Mouse (Mus musculus) heart, postnatal 0 days (tissue): ENCODE results near the gene Lss. TPM values are rescaled to one million over a fixed set of nuclear protein-coding genes. Genes with fewer than 3 reads are reported as not detected.

ENCODE experiments used
- ATAC-seq: fragments of 200-750 bp; cut with Nextera tagmentation; 2 replicates; pipeline ENCODE4 v1.8.0; 2017; ENCODE audit warnings: low read depth, moderate number of reproducible peaks, moderate library complexity; ENCODE audit not compliant: insufficient read depth
- DNase-seq: peaks from one replicate; pipeline ENCODE4 v3.0.0-alpha.2; 2016; ENCODE audit warnings: low spot score
- H3K27ac ChIP-seq: fragments of 300-500 bp; sonication (generic); 2 replicates; pipeline ENCODE4 v1.5.1; 2014; ENCODE audit warnings: low read depth, mild to moderate bottlenecking
- H3K27me3 ChIP-seq: fragments of 300-500 bp; sonication (generic); 2 replicates; pipeline ENCODE4 v1.6.1; 2014; ENCODE audit warnings: low read length, mixed read lengths; ENCODE audit not compliant: control insufficient read depth, insufficient read depth
- H3K36me3 ChIP-seq: fragments of 300-500 bp; sonication (generic); replicated peaks from 2 replicates; pipeline ENCODE4 v1.6.1; 2014; ENCODE audit warnings: low read length, mixed read lengths; ENCODE audit not compliant: control insufficient read depth, insufficient read depth
- H3K4me1 ChIP-seq: fragments of 300-500 bp; sonication (generic); 2 replicates; pipeline ENCODE4 v1.6.1; 2014; ENCODE audit warnings: antibody characterized with exemption; ENCODE audit not compliant: control insufficient read depth, insufficient read depth
- H3K4me2 ChIP-seq: fragments of 300-500 bp; sonication (generic); 2 replicates; pipeline ENCODE4 v1.6.1; 2014; ENCODE audit warnings: low read depth, mild to moderate bottlenecking, low read length, moderate library complexity
- H3K4me3 ChIP-seq: fragments of 300-500 bp; sonication (generic); 2 replicates; pipeline ENCODE4 v1.5.1; 2014; ENCODE audit warnings: low read depth, low read length
- H3K9ac ChIP-seq: fragments of 300-500 bp; sonication (generic); replicated peaks from 2 replicates; pipeline ENCODE4 v1.6.1; 2014; ENCODE audit warnings: low read depth, low read length, mixed read lengths
- H3K9me3 ChIP-seq: fragments of 300-500 bp; sonication (generic); replicated peaks from 2 replicates; pipeline ENCODE4 v1.6.1; 2016; ENCODE audit warnings: low read length; ENCODE audit not compliant: control insufficient read depth
- CTCF ChIP-seq: IDR thresholded peaks from 2 replicates; pipeline ENCODE4 v1.5.1; 2016; ENCODE audit warnings: antibody characterized with exemption, control low read depth, low read depth
- EP300 ChIP-seq: IDR thresholded peaks from 2 replicates; pipeline ENCODE4 v1.6.1; 2016; ENCODE audit warnings: antibody characterized with exemption, low read depth
- WGBS: fragments of 180-500 bp; shearing (Covaris S2); extraction: QIAGEN DNeasy Blood & Tissue Kit; methylation state at CpG from one replicate; pipeline ENCODE4 v1.1.7; 2014; 5-methylcytosine and 5-hydroxymethylcytosine counted together
- polyA plus RNA-seq: library from polyadenylated mRNA; unstranded; fragments of >200 nt; fragmentation: Nextera tagmentation; extraction: Ambion mirVana; gene quantifications from 2 replicates; pipeline ENCODE4 v1.2.1, GENCODE M21; 2015
- total RNA-seq: library from RNA; depleted of rRNA; stranded (reverse); fragments of >200 nt; gene quantifications from 2 replicates; pipeline ENCODE4 v1.2.3, GENCODE M21; 2014; ENCODE audit warnings: low replicate concordance

Gene Lss
- total and polyA plus RNA-seq, 2 experiments from 2014 or later, result 4.9 to 7.8 TPM

GRCm38 (mm10) chr10:76542636-76543375 is 11.4 kb downstream of the Lss start:
- peaks cover 94% of the 10 kb centered on the region for H3K36me3 ChIP-seq
- ATAC-seq (no peak), DNase-seq (no peak)
- H3K9me3 ChIP-seq, result no peaks in the 10 kb centered on the region
- WGBS, result 80% methylated on average over 10 of the region's 10 CpGs
- H3K4me3 ChIP-seq, result no peak overlapping the region
- no peak overlapping the region for H3K4me2 ChIP-seq
- H3K9ac ChIP-seq, result no peak overlapping the region
- H3K27ac ChIP-seq, result no peak overlapping the region
- no peaks in the 10 kb centered on the region for H3K4me1 ChIP-seq
- H3K27me3 ChIP-seq, result no peaks in the 10 kb centered on the region
- TF ChIP-seq CTCF, result no peak
- TF ChIP-seq EP300, result no peak

- Histone ChIP-seq H3K4me1 (no peaks in the 10 kb centered on the region), H3K27ac (no peak overlapping the region), H3K4me3 (no peak overlapping the region), H3K9me3 (no peaks in the 10 kb centered on the region), H3K9ac (no peak overlapping the region), H3K4me2 (no peak overlapping the region), H3K36me3 (peaks cover 91% of the 10 kb centered on the region), H3K27me3 (no peaks in the 10 kb centered on the region)
- DNase-seq (no peak), ATAC-seq (no peak)
- no peak for TF ChIP-seq CTCF
- TF ChIP-seq EP300, result no peak
- 92% methylated on average over 8 of the region's 8 CpGs for WGBS
Measured at GRCm38 (mm10) chr10:76546566-76546965, 15.2 kb downstream of the Lss start.

DNA sequence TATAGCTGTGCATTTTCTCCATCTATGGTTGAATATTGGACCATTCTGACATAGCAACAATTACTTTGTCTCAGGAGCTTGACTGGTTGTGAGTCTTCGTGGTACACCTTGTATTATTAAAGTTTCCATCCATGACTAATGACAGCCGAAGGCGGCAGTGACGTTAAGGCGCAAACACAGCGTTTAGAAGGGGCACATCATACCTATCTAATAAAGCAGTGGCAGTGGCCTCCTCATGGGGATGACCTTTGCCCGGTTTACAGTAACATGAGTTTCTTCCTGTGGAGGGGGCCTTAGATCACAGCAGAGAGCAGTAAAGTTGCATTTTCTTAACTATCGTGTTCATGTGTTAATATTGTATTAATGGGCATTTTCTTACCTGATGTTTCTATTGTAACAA is 16.8 kb downstream of the Lss start:
- Histone ChIP-seq H3K27me3 (no peaks in the 10 kb centered on the region), H3K36me3 (peaks cover 91% of the 10 kb centered on the region), H3K9ac (no peak overlapping the region), H3K4me1 (no peaks in the 10 kb centered on the region), H3K9me3 (no peaks in the 10 kb centered on the region), H3K27ac (no peak overlapping the region), H3K4me3 (no peak overlapping the region), H3K4me2 (no peak overlapping the region)
- DNase-seq (no peak), ATAC-seq (no peak)
- 90% methylated on average over 8 of the region's 8 CpGs for WGBS
- TF ChIP-seq EP300, result no peak
- no peak for TF ChIP-seq CTCF

- Histone ChIP-seq H3K27ac (no peak overlapping the region), H3K4me1 (no peaks in the 10 kb centered on the region), H3K36me3 (peaks cover 81% of the 10 kb centered on the region), H3K9ac (no peak overlapping the region), H3K9me3 (no peaks in the 10 kb centered on the region), H3K4me2 (no peak overlapping the region), H3K27me3 (no peaks in the 10 kb centered on the region), H3K4me3 (no peak overlapping the region)
- 90% methylated on average over 5 of the region's 5 CpGs for WGBS
- DNase-seq (no peak), ATAC-seq (peak; percentile 24; the same call in 1 of the 2 replicates)
- peak; percentile 50 for TF ChIP-seq CTCF
- no peak for TF ChIP-seq EP300
Measured at GRCm38 (mm10) chr10:76550458-76550857, 19.1 kb downstream of the Lss start.

DNA sequence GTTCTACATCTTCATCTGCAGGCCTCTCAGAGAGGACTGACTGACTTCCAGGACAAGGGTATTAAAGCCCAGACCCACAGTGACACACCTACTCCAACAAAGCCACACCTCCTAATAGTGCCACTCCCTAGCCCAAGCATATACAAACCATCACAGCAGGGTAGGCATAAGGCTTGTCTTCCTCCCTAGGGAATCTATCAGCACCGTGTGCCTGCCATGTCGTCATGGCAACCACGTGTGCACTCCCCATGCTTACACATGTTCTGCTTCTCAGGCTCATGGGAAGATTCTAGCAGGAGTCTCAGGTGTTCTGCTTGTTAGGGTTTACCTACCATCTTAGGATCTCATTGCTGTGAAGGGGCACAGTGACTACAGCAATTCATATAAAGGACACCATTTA is 20.2 kb downstream of the Lss start:
- Histone ChIP-seq H3K27me3 (no peaks in the 10 kb centered on the region), H3K9ac (no peak overlapping the region), H3K9me3 (no peaks in the 10 kb centered on the region), H3K4me2 (no peak overlapping the region), H3K36me3 (peaks cover 70% of the 10 kb centered on the region), H3K4me3 (no peak overlapping the region), H3K27ac (no peak overlapping the region), H3K4me1 (no peaks in the 10 kb centered on the region)
- WGBS, result 82% methylated on average over 3 of the region's 3 CpGs
- ATAC-seq (no peak), DNase-seq (no peak)
- TF ChIP-seq EP300 (no peak), CTCF (no peak)

GRCm38 (mm10) chr10:76554061-76554460 is 22.7 kb downstream of the Lss start:
- ATAC-seq, result no peak
- no peaks in the 10 kb centered on the region for H3K9me3 ChIP-seq
- H3K36me3 ChIP-seq, result peaks cover 46% of the 10 kb centered on the region
- TF ChIP-seq EP300 (no peak), CTCF (no peak)
- no peaks in the 10 kb centered on the region for H3K4me1 ChIP-seq
- H3K4me2 ChIP-seq, result no peak overlapping the region
- H3K9ac ChIP-seq, result no peak overlapping the region
- no peak overlapping the region for H3K27ac ChIP-seq
- DNase-seq, result no peak
- no peaks in the 10 kb centered on the region for H3K27me3 ChIP-seq
- 83% methylated on average over 5 of the region's 5 CpGs for WGBS
- H3K4me3 ChIP-seq, result no peak overlapping the region
